Mouse (Mus musculus): ENCODE data around the gene Arnt2. TPM values are rescaled to one million over a fixed set of nuclear protein-coding genes. Genes with fewer than 3 reads are reported as not detected.
A peak's percentile ranks its signal among the peaks of the same experiment; 100 is the strongest.

Gene Arnt2
- polyA plus RNA-seq (2015; fragmentation: Nextera tagmentation; extraction: Ambion mirVana) = 46.4 and 55.0 TPM in 2 replicates

DNA sequence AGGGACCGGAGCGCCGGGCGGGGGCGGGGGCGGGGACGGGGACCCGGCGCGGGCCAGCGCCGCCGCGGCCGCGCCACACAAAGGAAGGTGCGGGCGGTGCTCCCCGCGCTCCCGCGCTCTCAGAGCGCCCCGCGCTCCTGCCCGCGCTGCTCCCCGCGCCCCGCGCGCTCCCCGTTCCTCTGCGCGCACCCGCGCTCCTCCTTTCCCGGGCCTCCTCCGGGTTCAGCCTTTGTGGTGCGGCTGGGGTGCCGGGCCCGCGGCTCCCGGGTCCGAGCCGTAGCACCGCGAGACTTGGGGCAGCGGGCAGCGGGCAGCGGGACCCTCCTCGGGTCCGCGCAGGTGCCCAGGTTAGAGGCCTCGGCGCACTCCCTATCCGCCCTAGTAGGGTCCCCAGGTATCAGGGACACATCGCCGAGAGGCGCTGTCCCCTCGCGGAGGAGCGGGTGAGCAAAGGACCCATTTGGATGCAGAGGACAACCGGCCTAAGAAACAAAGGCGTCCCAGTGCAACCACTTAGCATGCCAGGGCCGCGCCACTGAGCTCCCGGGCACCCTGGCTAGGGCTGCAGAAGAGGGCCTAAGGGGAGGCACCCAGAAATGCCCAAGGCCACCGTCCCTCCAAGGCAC is at the start of gene Arnt2:
TSS of gene Arnt2 (minus strand) at position 281 of the 626 bp plus-strand sequence.
- Histone ChIP-seq H3K9me3 (replicated peaks) (no peaks in the 10 kb centered on the region), H3K4me1 (peaks cover 40% of the 10 kb centered on the region), H3K9ac (peak within 1 kb of the TSS; percentile 94), H3K27me3 (no peaks in the 10 kb centered on the region), H3K36me3 (ENCODE audit: poor library complexity, severe bottlenecking) (peaks cover 19% of the 10 kb centered on the region), H3K4me3 (peak within 1 kb of the TSS; percentile 78), H3K27ac (peak within 1 kb of the TSS; percentile 97), H3K4me2 (peak within 1 kb of the TSS; percentile 76)
- peak; percentile 91 for ATAC-seq
- WGBS = under 1% methylated on average over 57 of the region's 69 CpGs

DNA sequence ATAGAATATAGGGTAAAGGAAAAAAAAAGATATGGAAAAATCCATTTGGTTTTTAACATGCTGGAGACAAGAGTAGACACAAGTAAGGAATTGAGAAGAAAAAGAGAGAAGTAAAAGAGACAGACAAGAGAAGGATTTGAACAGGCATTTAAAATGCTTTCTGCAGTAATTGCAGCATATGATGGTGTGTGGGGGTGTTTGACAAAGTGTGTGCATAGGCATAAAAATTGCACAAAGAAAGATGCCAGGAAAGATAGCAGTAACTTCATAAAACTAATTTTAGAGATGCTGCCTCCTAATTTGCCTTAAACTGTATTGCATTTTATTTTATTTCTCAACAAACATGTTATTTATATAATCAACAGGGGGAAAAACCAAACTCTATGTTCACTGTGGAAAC is 41.7 kb upstream of the Arnt2 start:
- no peak overlapping the region for H3K9ac ChIP-seq
- 0 out of 2 replicates have a peak, but pooled peaks cover 6% of the 10 kb centered on the region for H3K4me1 ChIP-seq
- no peak overlapping the region for H3K27ac ChIP-seq
- H3K36me3 ChIP-seq (ENCODE audit: poor library complexity, severe bottlenecking) = no peaks in the 10 kb centered on the region
- no peak overlapping the region for H3K4me2 ChIP-seq
- H3K9me3 ChIP-seq (replicated peaks) = no peaks in the 10 kb centered on the region
- H3K27me3 ChIP-seq = no peaks in the 10 kb centered on the region
- ATAC-seq = no peak
- H3K4me3 ChIP-seq = no peak overlapping the region

GRCm38 (mm10) chr7:84449066-84449465 is 39.1 kb upstream of the Arnt2 start:
- WGBS = 45% methylated on average over 2 of the region's 2 CpGs
- 0 out of 2 replicates have a peak, but pooled peaks cover 6% of the 10 kb centered on the region for H3K4me1 ChIP-seq
- no peaks in the 10 kb centered on the region for H3K9me3 ChIP-seq (replicated peaks)
- no peaks in the 10 kb centered on the region for H3K36me3 ChIP-seq (ENCODE audit: poor library complexity, severe bottlenecking)
- no peak overlapping the region for H3K4me2 ChIP-seq
- H3K27ac ChIP-seq = no peak overlapping the region
- no peaks in the 10 kb centered on the region for H3K27me3 ChIP-seq
- no peak overlapping the region for H3K9ac ChIP-seq
- ATAC-seq = peak; percentile 82
- no peak overlapping the region for H3K4me3 ChIP-seq

- Histone ChIP-seq H3K9me3 (replicated peaks) (no peaks in the 10 kb centered on the region), H3K9ac (no peak overlapping the region), H3K4me1 (0 out of 2 replicates have a peak, but pooled peaks cover 6% of the 10 kb centered on the region), H3K36me3 (ENCODE audit: poor library complexity, severe bottlenecking) (no peaks in the 10 kb centered on the region), H3K27me3 (no peaks in the 10 kb centered on the region), H3K27ac (no peak overlapping the region), H3K4me3 (no peak overlapping the region), H3K4me2 (no peak overlapping the region)
- ATAC-seq = no peak
Observed at GRCm38 (mm10) chr7:84448512-84448911, 38.5 kb upstream of the Arnt2 start.

DNA sequence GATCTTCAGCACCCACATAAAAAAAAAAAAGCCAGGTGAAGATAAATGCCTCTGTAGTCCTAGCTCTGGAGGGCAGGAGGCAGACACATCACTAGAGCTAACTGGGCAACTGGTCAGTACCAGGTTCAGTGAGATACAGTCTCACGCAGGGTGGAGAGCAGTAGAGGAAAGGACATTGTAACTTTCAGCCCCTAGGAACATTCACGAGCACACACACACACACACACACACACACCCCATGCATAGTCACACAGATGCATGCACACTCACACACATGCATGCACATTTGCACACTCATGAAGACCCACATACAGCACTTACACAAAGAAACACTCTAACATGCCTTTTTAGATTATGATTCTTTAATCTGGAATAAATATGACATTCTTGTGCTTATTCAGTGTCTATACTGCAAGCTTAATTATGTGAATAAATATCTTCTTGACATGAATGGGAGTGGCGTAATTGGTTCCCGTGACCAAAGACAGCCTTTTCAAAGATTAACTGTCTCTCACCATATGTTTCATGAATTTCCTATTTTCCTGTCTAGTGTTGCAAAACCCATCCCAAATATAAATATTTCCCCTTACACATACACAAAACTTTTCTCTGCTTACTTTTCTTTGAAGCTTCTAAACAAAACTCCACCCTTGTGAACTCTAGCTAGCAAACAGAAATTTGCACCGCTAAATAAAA is 37.9 kb upstream of the Arnt2 start:
- 64% methylated on average over 5 of the region's 5 CpGs for WGBS
- H3K9ac ChIP-seq = no peak overlapping the region
- H3K36me3 ChIP-seq (ENCODE audit: poor library complexity, severe bottlenecking) = no peaks in the 10 kb centered on the region
- no peaks in the 10 kb centered on the region for H3K27me3 ChIP-seq
- H3K4me3 ChIP-seq = no peak overlapping the region
- ATAC-seq = no peak
- 0 out of 2 replicates have a peak, but pooled peaks cover 6% of the 10 kb centered on the region for H3K4me1 ChIP-seq
- H3K9me3 ChIP-seq (replicated peaks) = no peaks in the 10 kb centered on the region
- H3K27ac ChIP-seq = no peak overlapping the region
- no peak overlapping the region for H3K4me2 ChIP-seq

- WGBS = 23% methylated on average over 4 of the region's 4 CpGs
- Histone ChIP-seq H3K4me2 (no peak overlapping the region), H3K4me3 (no peak overlapping the region), H3K4me1 (0 out of 2 replicates have a peak, but pooled peaks cover 6% of the 10 kb centered on the region), H3K27ac (no peak overlapping the region), H3K9me3 (replicated peaks) (no peaks in the 10 kb centered on the region), H3K36me3 (ENCODE audit: poor library complexity, severe bottlenecking) (no peaks in the 10 kb centered on the region), H3K9ac (no peak overlapping the region), H3K27me3 (no peaks in the 10 kb centered on the region)
- peak; percentile 57; the same call in 1 of the 2 replicates for ATAC-seq
Observed at GRCm38 (mm10) chr7:84447060-84447459, 37.1 kb upstream of the Arnt2 start.

- 91% methylated on average over 2 of the region's 2 CpGs for WGBS
- no peaks in the 10 kb centered on the region for H3K9me3 ChIP-seq (replicated peaks)
- no peaks in the 10 kb centered on the region for H3K36me3 ChIP-seq (ENCODE audit: poor library complexity, severe bottlenecking)
- no peak overlapping the region for H3K4me3 ChIP-seq
- no peak overlapping the region for H3K27ac ChIP-seq
- H3K4me2 ChIP-seq = no peak overlapping the region
- H3K4me1 ChIP-seq = no peaks in the 10 kb centered on the region
- H3K27me3 ChIP-seq = no peaks in the 10 kb centered on the region
- no peak for ATAC-seq
- no peak overlapping the region for H3K9ac ChIP-seq
Observed at GRCm38 (mm10) chr7:84442343-84442911, 32.5 kb upstream of the Arnt2 start.

GRCm38 (mm10) chr7:84439606-84440005 is 29.6 kb upstream of the Arnt2 start:
- Histone ChIP-seq H3K9ac (no peak overlapping the region), H3K36me3 (ENCODE audit: poor library complexity, severe bottlenecking) (no peaks in the 10 kb centered on the region), H3K4me1 (no peaks in the 10 kb centered on the region), H3K9me3 (replicated peaks) (no peaks in the 10 kb centered on the region), H3K27ac (no peak overlapping the region), H3K4me2 (no peak overlapping the region), H3K4me3 (no peak overlapping the region), H3K27me3 (no peaks in the 10 kb centered on the region)
- 81% methylated on average over 1 of the region's 1 CpGs for WGBS
- ATAC-seq = no peak

DNA sequence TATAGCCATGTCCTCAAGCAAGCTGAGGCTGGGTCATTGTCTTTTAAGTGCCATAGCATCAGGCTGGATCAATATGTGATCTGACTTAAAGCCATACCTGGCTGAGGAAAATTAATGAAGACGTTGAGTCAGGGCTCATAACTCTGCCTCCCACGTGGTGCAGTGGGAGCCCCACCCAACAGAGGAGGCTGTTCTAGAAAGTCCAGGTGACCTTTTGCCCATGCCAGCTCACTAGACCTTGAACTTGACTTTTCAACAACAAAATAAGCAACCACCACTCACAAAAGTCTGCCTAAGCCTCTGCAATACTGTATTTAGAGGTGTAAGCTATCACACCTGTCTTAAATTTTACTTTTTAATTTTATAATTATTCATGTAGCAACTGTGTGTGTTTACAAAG is 24.9 kb upstream of the Arnt2 start:
- H3K27me3 ChIP-seq = no peaks in the 10 kb centered on the region
- H3K4me1 ChIP-seq = no peaks in the 10 kb centered on the region
- H3K4me3 ChIP-seq = no peak overlapping the region
- no peak for ATAC-seq
- no peak overlapping the region for H3K9ac ChIP-seq
- H3K27ac ChIP-seq = no peak overlapping the region
- no peaks in the 10 kb centered on the region for H3K36me3 ChIP-seq (ENCODE audit: poor library complexity, severe bottlenecking)
- no peak overlapping the region for H3K4me2 ChIP-seq
- no peaks in the 10 kb centered on the region for H3K9me3 ChIP-seq (replicated peaks)
- 88% methylated on average over 2 of the region's 2 CpGs for WGBS

DNA sequence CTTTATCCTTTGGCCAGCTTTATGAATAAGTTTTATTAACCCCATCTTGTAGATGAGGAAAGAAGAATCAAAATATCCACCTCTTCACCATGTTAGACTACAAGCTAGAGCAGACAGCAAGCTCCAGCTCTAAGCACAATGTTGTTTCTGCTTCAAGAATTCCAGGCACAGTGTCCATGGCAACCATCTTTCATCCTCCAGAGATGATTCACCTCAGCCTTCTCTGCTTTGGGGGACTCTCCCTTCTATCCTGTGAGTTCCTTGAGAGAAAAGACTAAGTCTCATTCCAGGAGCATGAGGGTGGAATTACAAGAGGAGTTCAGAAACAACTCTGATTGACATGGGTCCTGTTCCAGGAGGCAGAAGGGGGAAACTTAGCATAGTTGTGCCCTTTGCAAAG is 22.2 kb upstream of the Arnt2 start:
- H3K4me1 ChIP-seq = no peaks in the 10 kb centered on the region
- H3K27me3 ChIP-seq = no peaks in the 10 kb centered on the region
- no peak overlapping the region for H3K4me2 ChIP-seq
- H3K9ac ChIP-seq = no peak overlapping the region
- H3K36me3 ChIP-seq (ENCODE audit: poor library complexity, severe bottlenecking) = no peaks in the 10 kb centered on the region
- H3K27ac ChIP-seq = no peak overlapping the region
- no peaks in the 10 kb centered on the region for H3K9me3 ChIP-seq (replicated peaks)
- no peak overlapping the region for H3K4me3 ChIP-seq
- no peak for ATAC-seq

DNA sequence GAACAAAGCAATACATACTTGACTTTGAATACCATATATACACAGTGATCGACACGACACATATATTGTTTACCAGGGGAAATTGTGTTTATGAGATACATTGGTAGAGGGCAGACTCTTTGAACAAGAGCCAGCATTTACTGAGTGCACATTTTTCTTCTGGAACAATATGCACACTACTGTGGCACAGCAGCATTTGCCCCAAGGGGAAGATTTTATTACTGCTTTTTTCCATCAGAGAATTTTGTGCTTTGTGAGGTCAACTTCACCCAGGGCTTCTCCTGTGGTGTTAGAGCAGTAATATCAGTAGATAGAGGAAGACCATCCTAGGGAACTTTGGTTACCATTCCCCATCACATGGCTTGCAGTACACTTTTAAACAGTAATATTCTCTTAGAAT is 17.2 kb upstream of the Arnt2 start:
- Histone ChIP-seq H3K27ac (no peak overlapping the region), H3K4me1 (0 out of 2 replicates have a peak, but pooled peaks cover 6% of the 10 kb centered on the region), H3K36me3 (ENCODE audit: poor library complexity, severe bottlenecking) (no peaks in the 10 kb centered on the region), H3K4me2 (no peak overlapping the region), H3K9ac (no peak overlapping the region), H3K27me3 (no peaks in the 10 kb centered on the region), H3K9me3 (replicated peaks) (no peaks in the 10 kb centered on the region), H3K4me3 (no peak overlapping the region)
- 90% methylated on average over 2 of the region's 2 CpGs for WGBS
- ATAC-seq = no peak

GRCm38 (mm10) chr7:84424670-84425385 is 14.9 kb upstream of the Arnt2 start:
- H3K4me1 ChIP-seq = 0 out of 2 replicates have a peak, but pooled peaks cover 10% of the 10 kb centered on the region
- ATAC-seq = peak; percentile 84
- 31% methylated on average over 7 of the region's 7 CpGs for WGBS

More at GRCm38 (mm10) chr7:84424670-84425385, 14.9 kb upstream of the Arnt2 start:
- Histone ChIP-seq H3K27ac (no peak overlapping the region), H3K36me3 (ENCODE audit: poor library complexity, severe bottlenecking) (no peaks in the 10 kb centered on the region), H3K4me2 (no peak overlapping the region), H3K9me3 (replicated peaks) (no peaks in the 10 kb centered on the region), H3K9ac (no peak overlapping the region), H3K27me3 (no peaks in the 10 kb centered on the region), H3K4me3 (no peak overlapping the region)
